Mouse (Mus musculus) ES-Bruce4 (cell line): ENCODE measurements around the gene Golga4.

ENCODE experiments used
- EP300 ChIP-seq: IDR thresholded peaks from 2 replicates; pipeline ENCODE4 v1.6.1; 2011; ENCODE audit warnings: low read depth, low read length; ENCODE audit not compliant: insufficient read depth
- POLR2A ChIP-seq: IDR thresholded peaks from one replicate; pipeline ENCODE4 v1.8.1; 2011; ENCODE audit warnings: low read length; ENCODE audit not compliant: insufficient read depth

DNA sequence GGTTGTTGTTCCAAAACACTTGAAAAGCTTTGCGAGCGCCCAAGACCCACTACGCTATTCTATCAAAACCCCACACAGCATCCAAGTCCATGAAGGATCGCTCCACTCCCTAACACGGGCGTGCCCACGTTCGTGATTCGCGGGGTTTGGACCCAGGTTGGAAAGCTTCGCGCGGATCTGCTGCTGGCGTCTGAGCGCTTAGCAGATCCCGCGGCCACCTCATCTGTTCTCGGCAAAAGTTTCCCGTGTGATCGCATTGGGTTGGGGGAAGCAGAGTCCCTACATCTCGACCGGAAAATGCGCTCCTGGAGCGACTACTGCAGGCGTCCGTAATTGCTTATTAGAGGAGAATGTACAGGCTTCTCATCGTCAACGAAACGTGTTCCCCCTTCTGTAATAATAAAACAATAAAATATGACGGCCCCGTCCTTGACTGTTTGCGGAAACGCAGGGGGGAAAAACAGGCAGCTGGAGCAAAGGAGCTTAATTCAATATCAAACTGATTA lies 29.2 kb upstream of the Golga4 start:
- TF ChIP-seq EP300: no peak
- TF ChIP-seq POLR2A: no peak
